Mouse (Mus musculus): ENCODE data around the gene Gm5728.
"Not testable (repeated sequence)": the region's sequence is repeated elsewhere in the genome, so short reads cannot be mapped to it uniquely, and the experiment has no call there.

Gm5728 gene

GRCm38 (mm10) chr7:20375310-20375709 is at the start of gene Gm5728:
TSS of gene Gm5728 (minus strand) at chr7:20375410.
- DNase-seq (ENCODE audit: low spot score in 2 of 2): not testable (repeated sequence)

GRCm38 (mm10) chr7:20417642-20418041 is 42.4 kb upstream of the Gm5728 start, which contains the start of gene Vmn1r100:
TSS of gene Vmn1r100 (plus strand) at chr7:20417942.
- DNase-seq (ENCODE audit: low spot score in 2 of 2): not testable (repeated sequence)

GRCm38 (mm10) chr7:20333965-20334364 is 41.2 kb downstream of the Gm5728 start, which contains the start of gene Gm4133:
TSS of gene Gm4133 (minus strand) at chr7:20334065.
- DNase-seq (ENCODE audit: low spot score in 2 of 2): not testable (repeated sequence)

All from cerebellum, postnatal 4 days (tissue).